Mouse (Mus musculus): ENCODE measurements around the gene H2-DMb1. TPM values are rescaled to one million over a fixed set of nuclear protein-coding genes. Genes with fewer than 3 reads are reported as not detected.

The H2-DMb1 gene
- total RNA-seq, 2 experiments from 2014 or later = 23.1 to 34.8 TPM

DNA sequence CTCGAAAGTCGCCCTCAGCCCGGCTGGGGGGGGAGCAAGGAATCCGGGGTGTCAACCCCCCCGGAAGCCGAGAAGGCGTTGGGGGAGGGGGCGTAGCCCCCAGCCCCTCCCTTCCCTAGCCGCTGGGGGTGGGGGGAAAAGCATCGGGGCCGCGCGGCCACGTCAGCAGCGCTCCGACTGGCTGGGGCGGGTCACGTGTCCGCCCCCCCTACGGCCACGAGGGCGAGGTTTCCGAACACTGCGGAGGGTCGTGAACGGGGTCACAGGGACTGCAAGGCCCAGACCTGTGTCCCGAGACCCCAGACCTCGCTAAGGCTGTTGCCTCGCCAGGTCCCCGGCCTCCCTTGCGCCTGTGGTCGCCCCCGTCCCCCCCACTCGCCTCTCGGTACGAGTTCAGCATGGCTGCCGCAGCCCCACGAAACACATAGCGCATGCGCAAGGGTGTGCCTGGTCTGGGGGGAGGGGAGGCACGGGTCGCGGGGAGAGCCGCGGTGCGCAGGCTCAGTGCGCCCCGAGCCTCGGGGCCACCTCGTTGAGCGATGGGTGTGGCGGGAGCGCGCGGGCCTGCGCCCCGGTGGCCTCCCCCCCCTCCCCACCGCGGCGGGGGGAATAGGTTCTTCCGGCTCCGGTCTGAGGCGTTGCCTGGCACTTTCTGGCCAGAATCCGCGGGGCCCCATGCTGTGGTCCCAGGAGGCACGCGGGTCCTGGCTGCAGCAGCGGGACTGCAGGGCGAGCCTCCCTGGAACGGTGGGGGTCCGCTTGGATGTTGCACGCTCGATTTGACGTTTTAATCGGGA is 30.5 kb upstream of the H2-DMb1 start, which contains the start of gene Brd2:
Brd2 (minus strand) TSS at position 447 of the 797 bp plus-strand sequence.
- peak; percentile 45 for ATAC-seq (replicated peaks; ENCODE audit: low FRiP score, poor library complexity, severe bottlenecking)

DNA sequence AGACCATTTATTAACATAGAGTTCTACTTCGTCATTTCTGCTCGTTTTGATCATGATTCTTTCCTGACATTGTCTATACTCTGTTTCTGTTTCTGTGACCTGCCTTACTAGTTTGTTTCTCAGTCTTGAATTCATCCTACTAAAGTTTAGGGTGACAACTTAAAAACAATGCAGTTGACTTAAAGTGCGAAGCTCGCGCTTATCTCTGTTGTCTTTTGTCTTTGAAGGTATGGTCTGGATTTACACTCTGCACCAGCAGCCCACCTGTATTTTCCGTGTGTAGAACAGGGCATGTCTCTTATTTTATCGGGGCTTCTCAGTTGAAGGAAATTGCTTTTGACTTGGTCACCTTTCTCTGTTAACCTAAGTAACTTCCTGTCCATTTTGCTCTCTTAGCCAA is 29.8 kb upstream of the H2-DMb1 start:
- no peak for ATAC-seq (replicated peaks; ENCODE audit: low FRiP score, poor library complexity, severe bottlenecking)

DNA sequence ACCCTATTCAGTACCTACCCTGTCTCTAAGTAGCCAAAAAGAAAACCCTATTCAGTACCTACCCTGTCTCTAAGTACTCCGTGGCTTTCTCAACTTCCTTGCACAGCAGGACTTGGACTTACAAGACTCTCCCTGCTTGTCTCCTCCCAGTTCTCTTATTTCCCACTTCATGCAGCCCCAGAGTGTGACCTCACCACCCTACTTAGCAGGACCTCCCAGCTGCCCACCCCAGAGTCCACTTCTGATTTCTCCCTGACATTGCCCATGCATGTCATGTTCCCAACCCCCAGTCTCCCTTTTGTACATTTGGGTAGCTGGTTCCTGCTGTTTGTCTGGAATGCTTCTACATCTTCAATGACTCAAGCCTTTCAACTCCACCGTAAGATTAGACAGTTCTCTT is 29.4 kb upstream of the H2-DMb1 start:
- no peak for ATAC-seq (replicated peaks; ENCODE audit: low FRiP score, poor library complexity, severe bottlenecking)

DNA sequence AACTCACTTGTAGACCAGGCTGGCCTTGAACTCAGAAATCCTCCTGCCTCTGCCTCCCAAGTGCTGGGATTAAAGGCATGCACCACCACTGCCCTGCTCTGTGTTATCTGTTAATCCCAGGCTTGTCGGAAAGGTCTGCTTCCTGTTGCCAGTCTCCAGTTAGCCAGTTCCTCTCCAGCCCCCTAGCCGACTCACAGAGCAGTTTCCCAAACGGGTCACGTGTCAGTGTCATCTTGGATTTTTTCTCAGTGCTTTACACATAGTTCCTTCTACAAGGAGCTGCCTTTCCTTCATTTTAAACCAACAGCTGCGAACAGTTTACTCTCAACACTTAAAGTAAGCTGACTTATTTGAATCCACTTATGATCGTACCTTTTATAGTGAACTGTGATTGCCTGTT is 28.2 kb upstream of the H2-DMb1 start:
- ATAC-seq (replicated peaks; ENCODE audit: low FRiP score, poor library complexity, severe bottlenecking) = no peak

DNA sequence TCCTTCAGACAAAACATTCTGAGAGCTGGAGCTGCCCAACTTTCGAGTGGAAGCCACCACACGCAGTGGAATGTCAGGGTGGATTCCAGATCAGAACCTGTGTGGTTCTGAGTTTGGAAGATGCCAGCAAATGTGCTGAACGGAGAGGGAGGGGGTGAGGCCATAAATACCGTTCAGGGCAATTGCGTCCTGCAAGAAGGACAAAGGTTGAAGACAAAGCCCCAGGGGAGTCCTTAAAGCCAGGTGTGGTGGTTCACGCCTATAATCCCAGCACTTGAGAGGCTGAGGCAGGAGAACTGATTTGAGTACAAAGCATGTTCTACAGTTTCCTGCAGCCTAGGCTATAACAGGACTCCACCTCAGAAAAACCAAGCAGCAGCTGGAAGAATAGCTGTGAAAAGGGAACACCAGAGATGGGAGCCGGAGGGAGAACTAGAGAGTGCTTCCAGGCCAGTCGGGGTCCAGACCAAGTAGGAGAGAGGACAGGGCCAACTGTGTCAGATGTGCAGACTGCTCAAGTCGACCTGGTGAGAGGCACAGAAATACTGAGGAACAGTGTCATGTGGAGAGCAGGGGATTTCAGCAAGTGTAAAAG is 25.9 kb upstream of the H2-DMb1 start:
- no peak for ATAC-seq (replicated peaks; ENCODE audit: low FRiP score, poor library complexity, severe bottlenecking)

DNA sequence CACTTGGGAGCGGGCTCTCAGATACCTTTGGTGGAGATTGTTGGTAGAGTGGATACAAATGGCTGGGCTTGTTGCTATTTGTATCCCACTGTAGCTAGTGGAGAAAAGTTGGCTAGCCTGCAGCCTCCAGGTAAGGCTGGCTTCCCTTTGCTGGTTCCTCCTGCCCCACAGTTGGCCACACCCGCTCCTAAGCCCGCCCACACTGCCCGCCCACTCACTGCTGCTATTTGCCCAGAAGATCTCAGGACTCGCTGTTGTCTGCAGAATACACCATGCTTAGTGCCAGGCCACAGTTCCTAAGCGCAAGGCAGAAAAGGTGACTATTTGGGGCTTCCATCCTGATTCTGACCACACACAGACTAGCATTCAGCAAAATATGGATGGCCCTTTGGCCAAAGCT is 25.4 kb upstream of the H2-DMb1 start:
- ATAC-seq (replicated peaks; ENCODE audit: low FRiP score, poor library complexity, severe bottlenecking) = peak; percentile 81

DNA sequence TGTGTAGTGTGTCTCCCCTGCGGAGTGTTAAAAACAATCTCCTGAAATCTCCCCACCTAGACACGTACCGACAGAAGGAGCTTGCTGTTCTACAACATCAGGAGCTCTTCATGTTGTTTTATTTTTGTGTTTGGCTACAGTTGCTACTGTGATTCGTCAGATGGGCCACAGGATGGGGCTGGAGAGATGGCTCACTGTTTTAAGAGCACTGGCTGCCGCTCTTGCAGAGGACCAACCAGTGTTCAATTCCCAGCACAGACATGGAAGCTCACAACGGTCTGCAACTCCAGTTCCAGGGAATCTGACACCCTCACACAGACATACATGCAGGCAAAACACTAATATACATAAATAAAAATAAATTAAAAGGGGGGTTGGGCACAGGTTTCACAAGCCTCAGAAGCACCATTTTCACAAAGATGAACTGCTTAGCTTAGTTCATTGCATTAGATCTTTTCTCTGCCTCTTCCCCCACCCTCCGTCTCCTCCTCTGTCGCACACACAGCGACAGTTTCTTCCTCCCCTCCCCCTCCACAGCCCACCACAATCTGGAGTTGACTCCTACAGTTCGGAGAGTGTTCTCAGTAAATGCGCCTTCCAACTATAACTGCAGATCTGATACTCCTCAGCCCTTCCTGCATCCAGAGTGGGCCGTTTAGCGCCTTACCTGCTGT is 24.5 kb upstream of the H2-DMb1 start:
- ATAC-seq (replicated peaks; ENCODE audit: low FRiP score, poor library complexity, severe bottlenecking) = no peak

DNA sequence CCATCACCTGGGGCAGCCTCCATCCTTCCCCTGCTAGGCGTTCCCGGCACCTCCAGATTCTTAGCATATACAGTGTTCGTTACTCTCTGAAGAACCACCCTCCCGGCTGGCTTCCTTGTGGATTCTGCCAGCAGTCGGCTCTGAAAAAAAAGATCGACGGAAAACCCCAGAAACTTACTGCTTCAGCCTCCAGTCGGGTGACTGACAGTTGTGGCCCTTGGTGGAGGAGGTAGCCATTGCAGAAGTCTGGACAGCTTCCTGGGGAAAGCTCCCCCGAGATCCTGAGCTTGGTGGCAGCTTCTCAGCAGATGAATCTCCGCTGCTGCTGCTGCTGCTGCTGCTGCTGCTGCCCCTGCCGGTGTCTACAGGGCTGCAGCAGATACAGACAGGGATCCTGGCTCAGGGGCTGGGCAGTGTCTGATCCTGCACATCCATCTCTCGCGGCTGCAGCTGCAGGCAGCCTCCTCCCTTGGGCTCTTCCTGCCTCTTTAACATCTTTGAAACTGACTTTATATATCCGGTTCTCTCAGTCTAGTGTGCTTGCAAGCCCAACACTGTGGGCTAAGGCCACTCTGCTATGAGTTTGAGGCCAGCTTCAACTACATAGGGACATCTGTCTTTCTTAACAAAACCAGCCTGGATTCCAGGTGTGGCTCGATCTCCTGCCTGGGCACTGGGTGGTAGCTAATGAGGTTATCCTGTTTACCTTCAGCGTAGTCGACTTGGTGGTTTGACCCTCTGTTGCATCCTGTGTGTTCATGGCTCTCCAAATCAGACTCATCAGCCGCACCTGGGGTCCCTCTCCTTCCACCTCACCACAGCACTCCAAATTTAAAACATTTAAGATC is 23.7 kb upstream of the H2-DMb1 start:
- ATAC-seq (replicated peaks; ENCODE audit: low FRiP score, poor library complexity, severe bottlenecking) = no peak

DNA sequence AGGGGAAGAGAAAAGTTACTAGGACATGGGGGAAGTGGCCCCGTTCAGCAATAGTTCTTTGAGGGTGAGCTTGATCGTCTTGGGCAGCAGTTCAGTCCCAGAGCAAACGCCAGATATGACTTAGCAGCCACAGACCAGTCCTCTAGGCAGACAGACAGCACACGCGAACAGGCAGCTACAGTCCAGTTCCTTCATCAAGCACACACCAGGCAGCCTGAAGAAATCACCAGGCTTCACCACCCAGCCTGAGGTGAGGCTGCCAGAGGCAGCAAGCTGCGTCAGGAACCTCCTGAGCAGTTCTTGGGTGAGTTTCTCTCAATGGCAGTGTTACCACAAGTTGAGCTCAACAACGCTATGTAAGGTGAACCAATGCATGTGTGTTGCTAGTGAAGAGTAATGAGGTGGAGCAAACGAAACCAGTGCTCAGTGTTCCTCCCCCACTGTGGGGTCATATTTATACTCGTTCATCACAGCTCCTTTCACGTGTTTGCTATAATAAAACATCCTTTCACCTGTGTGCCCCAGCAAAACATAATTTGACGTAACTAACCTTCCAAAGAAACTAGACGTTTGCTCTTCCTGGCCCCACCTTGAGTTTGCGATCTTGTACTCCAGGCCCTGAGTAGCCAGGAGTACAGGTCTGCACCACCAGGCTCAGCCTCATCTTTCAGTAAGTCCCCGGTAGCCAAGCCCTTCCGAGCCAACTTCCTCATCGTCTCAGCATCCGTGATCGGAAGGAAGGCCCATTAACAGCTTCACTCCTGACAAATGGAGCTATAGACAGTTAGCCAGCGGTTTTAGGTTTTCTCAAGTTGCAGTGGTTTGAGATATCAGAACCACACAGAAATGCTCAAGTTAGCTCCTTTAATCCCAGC is 22.6 kb upstream of the H2-DMb1 start:
- no peak for ATAC-seq (replicated peaks; ENCODE audit: low FRiP score, poor library complexity, severe bottlenecking)

DNA sequence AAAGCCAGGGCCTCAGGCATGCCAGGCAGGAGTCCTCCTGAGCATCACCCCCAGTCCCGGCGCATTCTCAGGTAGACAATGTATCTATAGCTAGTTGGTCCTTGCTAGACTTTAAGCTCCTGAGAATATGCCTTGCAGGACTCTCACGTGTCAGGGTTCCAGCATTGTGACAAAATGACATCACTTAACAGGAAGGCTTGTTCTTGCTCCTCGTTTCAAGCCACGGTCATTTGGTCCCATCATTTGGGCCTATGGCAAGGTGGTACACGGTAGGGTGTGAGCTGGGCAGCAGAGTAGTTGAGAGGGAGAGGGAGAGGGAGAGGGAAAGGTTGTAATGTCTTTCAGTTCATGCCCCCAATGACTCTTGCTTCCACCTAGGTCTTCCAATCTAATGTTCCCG is 21.0 kb upstream of the H2-DMb1 start:
- no peak for ATAC-seq (replicated peaks; ENCODE audit: low FRiP score, poor library complexity, severe bottlenecking)

DNA sequence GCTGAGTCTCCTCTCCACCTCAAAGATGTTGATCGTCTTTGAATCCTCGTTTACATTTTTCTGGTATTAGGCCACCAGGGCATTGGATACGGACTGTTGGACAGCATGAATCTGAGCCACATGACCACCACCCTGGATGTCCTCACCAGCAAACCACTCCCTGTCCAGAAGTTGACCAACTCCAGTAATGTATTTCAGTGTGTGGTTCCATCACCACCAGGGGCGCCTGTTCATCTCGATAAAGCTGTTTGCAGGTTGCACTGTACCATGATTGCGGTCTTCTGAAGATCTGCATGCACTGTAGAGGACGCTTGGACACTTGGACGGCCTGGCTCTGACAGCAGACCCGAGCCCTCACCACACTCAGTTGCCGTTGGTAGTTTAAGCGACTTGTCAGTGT is 19.6 kb upstream of the H2-DMb1 start:
- ATAC-seq (replicated peaks; ENCODE audit: low FRiP score, poor library complexity, severe bottlenecking) = no peak

DNA sequence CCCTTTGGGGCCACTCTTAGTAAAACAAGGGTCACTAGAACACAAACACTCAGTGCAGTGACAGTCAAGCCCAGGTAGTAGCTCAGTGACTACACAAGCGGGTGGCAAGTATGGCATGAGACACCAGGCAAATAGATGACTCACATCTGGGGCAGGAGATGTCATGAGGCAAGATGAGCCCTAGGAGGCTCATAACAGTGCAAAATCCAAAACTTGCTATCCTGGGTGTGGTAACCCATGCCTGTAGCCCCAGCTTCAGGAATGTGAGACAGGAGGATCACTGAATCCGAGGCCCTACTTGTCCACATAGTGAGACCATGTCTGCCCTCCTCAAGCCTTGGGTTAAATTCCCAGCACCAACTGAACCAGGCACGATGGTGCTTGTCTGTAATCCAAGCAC is 18.4 kb upstream of the H2-DMb1 start:
- ATAC-seq (replicated peaks; ENCODE audit: low FRiP score, poor library complexity, severe bottlenecking) = no peak

DNA sequence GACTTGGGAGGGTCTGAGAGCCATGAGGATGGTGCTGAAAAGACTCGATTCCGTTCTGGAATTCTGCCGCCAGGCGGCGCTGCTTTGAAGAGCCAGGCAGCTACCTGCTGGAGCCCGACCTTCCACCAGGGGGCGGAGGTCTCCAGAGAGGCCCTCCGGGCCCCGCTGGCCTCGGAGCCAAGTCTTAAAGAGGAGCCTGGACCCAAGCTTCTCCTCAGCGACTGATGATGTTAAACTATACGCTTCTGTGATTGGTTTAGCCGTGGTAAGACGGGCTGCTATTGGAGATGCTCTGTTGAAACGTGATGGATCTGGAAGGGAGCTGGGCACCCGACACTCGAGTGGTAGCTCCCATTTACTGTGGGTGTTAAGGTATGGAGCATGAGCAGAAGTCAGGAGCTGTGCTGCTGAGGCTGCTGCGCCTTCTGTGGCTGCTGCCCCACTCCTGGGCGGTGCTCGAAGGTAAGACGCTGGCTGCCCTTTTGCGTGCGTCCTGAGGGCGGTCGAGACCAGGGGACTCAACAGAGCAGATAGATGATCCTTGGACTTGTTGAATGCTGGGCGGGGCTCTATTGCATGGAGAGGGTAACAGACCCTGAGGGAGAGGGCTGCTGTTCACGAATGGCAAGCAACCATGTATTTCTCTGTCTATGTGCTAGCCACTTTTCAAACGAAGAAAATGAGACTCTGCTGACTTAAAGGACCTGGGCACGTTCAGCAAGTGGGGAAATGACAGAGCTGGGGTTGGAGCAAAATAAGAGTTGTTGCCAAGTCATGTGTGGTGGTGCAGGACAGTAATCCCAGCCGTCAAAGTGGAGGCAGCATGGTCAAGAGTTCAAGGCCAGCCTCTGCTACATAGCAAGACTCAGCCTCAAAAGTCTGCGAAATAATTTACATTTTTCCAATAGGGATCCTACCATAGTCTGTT is 17.3 kb upstream of the H2-DMb1 start:
- peak; percentile 94 for ATAC-seq (replicated peaks; ENCODE audit: low FRiP score, poor library complexity, severe bottlenecking)

DNA sequence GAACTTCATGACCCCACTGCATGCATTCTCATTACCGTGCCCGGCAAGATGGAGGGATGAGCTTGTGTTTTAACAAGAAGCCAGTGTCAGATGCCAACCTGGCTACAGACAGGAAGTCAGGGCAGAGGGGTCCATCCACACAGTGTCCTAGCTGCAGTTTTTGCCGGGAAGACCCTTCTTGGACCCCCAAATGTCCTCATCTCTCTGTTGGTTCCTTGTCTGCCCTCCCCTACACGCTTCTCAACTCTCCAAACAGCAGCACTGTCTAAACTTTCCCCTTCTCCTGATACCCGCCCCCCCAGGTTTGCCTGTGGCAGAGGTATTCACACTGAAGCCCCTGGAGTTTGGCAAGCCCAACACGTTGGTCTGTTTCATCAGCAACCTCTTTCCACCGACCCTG is 15.3 kb upstream of the H2-DMb1 start:
- ATAC-seq (replicated peaks; ENCODE audit: low FRiP score, poor library complexity, severe bottlenecking) = no peak

DNA sequence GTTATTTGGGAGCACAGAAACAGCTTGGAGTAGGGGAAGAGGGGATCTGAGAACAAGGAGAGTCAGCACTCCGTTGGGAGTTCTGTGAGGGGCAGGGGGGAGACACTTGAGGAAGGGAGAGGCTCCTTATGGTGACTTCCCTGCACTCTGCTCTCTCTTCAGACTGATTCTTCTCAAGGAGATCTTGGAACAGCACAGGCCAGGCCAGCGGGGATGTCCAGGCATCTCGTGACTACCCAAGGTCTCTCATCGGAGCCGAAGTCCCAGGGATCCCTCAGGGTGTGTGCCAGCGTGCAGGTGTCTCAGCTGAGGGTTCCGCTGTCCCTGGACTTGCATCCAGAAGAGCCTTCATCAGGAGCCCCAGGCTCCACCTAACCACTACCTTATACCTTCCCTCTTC is 14.2 kb upstream of the H2-DMb1 start:
- no peak for ATAC-seq (replicated peaks; ENCODE audit: low FRiP score, poor library complexity, severe bottlenecking)

DNA sequence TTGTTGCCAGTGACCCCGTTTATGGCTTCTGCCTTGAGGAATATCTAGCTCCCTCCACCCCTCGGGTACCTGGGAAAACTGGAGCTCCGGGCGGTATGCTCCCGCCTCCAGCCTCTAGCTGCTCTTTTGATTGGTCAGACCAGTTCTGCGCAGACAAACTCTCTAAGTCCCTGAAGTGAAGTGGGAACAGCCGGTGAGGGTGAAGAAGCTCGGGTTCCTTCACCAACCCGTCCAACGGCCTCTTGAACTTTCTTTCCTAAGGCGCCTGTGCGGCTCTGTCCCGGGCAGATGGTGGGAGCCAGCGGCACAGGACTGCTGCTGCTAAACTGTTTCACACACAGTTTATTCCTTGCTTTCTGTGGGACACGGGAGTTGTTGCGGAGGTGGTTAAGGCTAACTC is 13.5 kb upstream of the H2-DMb1 start:
- ATAC-seq (replicated peaks; ENCODE audit: low FRiP score, poor library complexity, severe bottlenecking) = no peak

DNA sequence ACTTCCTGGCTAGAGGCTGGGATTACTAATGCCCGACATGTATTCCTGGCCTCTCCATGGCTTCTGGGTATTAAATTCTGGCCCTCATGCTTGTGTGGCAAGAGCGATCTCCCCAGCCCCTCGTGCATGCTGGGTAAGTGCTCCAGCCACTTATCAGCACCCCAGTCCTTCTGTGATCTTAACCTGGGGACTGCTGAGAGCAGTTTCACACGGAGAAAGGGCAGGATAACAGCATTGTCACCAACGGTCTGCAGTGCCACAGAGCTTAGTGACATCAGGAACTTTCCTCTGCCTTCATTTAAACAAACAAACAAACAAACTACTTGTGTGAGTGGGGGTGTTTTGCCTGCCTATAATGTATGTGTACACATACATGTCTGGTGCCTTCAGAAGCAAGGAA is 12.6 kb upstream of the H2-DMb1 start:
- no peak for ATAC-seq (replicated peaks; ENCODE audit: low FRiP score, poor library complexity, severe bottlenecking)

DNA sequence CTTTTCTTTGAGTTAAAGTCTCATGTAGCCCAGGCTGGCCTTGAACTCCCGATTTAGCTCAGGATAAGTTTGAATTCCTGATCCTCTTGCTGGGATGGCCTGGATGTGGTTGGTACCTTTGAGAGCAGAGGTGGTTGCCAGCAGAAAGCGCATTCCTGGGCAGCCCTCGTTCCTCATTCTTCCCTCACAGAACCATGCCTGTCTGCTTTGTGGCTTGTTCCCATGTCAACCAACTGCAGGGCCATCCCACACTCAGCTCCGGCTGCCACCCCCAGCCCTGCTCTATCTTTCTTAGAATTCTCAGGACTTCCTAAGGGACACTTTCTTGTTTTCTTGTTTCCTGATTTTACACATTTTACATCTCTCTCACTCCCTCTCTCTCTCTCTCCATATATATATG is 11.4 kb upstream of the H2-DMb1 start:
- no peak for ATAC-seq (replicated peaks; ENCODE audit: low FRiP score, poor library complexity, severe bottlenecking)
